Comparison of ENCODE assay signal across 16 mouse cellular contexts in the genomic region with DNA sequence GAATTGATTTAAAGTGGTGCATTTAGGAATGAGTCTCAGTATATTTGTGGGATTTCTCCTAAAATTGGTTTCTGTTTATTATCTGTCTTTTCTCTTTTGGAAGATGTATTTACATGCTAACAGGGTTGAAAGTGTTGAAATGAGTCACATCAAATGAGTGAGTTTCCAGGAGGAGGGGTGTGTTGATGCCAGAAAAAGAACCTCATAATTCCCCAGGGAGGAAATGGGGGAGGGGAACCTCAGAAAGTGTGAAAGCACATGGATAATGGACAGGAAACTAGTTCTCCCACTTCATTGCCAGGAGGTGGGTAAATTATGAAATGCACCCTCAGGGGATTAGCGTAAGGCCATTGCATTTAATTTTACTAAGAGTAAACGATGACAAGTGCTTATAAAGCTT. TPM values are rescaled to one million over a fixed set of nuclear protein-coding genes. Genes with fewer than 3 reads are reported as not detected.
DNase-seq lines count a peak whose midpoint lies in the region; ATAC-seq lines count a peak whose summit lies in the region.
"Had no signal": no experiment of that assay in that cellular context is flagged by ENCODE, and none has a peak within 500 bp of the region (broad histone marks: within the 10 kb centered on the region; RNA-seq: fewer than 3 reads in every experiment).

No protein-coding gene starts in this region.

- H3K4me3 ChIP-seq in forebrain, embryonic 11.5 days (ENCODE audit: low read depth, low read length): no peak overlapping the region
- no peak overlapping the region for H3K4me3 ChIP-seq in forebrain, embryonic 10.5 days
- H3K4me3 ChIP-seq in kidney, embryonic 14.5 days (ENCODE audit: low read length): no peak overlapping the region

- peak; percentile 49; the same call in 1 of the 2 replicates for ATAC-seq in forebrain, embryonic 11.5 days (replicated peaks; ENCODE audit: low FRiP score)
- no peak for ATAC-seq in kidney, embryonic 14.5 days (ENCODE audit: low FRiP score, low TSS enrichment)
- ATAC-seq in granulocyte monocyte progenitor cell, adult 5-6 weeks (replicated peaks; ENCODE audit: poor library complexity, severe bottlenecking): peak; percentile 22; the same call in 1 of the 2 replicates
- ATAC-seq: intestine, embryonic 16.5 days had no signal

- H3K9me3 ChIP-seq in forebrain, embryonic 11.5 days (ENCODE audit: control insufficient read depth, low read length): no peaks in the 10 kb centered on the region
- no peaks in the 10 kb centered on the region for H3K9me3 ChIP-seq in forebrain, embryonic 10.5 days
- no peaks in the 10 kb centered on the region for H3K9me3 ChIP-seq in kidney, embryonic 14.5 days (ENCODE audit: control insufficient read depth, low read length)

- no peak for DNase-seq in forebrain, embryonic 11.5 days (ENCODE audit: low spot score)
- DNase-seq in forebrain, embryonic 10.5 days (ENCODE audit: extremely low spot score, low spot score): no peak
- peak; percentile 2 for DNase-seq in kidney, adult 9 months
- DNase-seq in B cell, adult 2 months: peak; percentile 21
- DNase-seq in gastrocnemius, postnatal 25 days: no peak
- DNase-seq in lung, postnatal 14 days: no peak
- DNase-seq: adrenal gland, postnatal 25 days; cerebellum, adult 2 months; spleen, adult 18-20 months had no signal

- no peak overlapping the region for H3K9ac ChIP-seq in forebrain, embryonic 11.5 days (ENCODE audit: low read length)
- no peak overlapping the region for H3K9ac ChIP-seq in kidney, embryonic 14.5 days (ENCODE audit: low read depth, low read length)
- H3K9ac ChIP-seq: liver, embryonic 14.5 days had no signal

- no peak overlapping the region for H3K4me2 ChIP-seq in forebrain, embryonic 11.5 days (ENCODE audit: low read depth, low read length, severe bottlenecking)
- no peak overlapping the region for H3K4me2 ChIP-seq in kidney, embryonic 14.5 days (replicated peaks; ENCODE audit: low read depth, low read length)

- no peaks in the 10 kb centered on the region for H3K27me3 ChIP-seq in forebrain, embryonic 11.5 days (ENCODE audit: control insufficient read depth, insufficient read depth, low read length)
- no peaks in the 10 kb centered on the region for H3K27me3 ChIP-seq in forebrain, embryonic 10.5 days (ENCODE audit: poor library complexity, severe bottlenecking)
- H3K27me3 ChIP-seq in kidney, embryonic 14.5 days (ENCODE audit: control insufficient read depth, insufficient read depth, low read length): no peaks in the 10 kb centered on the region

- no peak overlapping the region for H3K27ac ChIP-seq in forebrain, embryonic 11.5 days (ENCODE audit: low read depth, low read length)
- no peak overlapping the region for H3K27ac ChIP-seq in forebrain, embryonic 10.5 days
- no peak overlapping the region for H3K27ac ChIP-seq in kidney, embryonic 14.5 days (ENCODE audit: low read depth, low read length)
- H3K27ac ChIP-seq: liver, embryonic 14.5 days had no signal

- no peaks in the 10 kb centered on the region for H3K4me1 ChIP-seq in forebrain, embryonic 11.5 days (replicated peaks; ENCODE audit: control insufficient read depth, insufficient read depth, low read length)
- H3K4me1 ChIP-seq in forebrain, embryonic 10.5 days: peaks cover 23% of the 10 kb centered on the region
- H3K4me1 ChIP-seq in kidney, embryonic 14.5 days (ENCODE audit: control insufficient read depth, insufficient read depth, low read length): no peaks in the 10 kb centered on the region; the same call in 1 of the 2 replicates

- H3K36me3 ChIP-seq in forebrain, embryonic 11.5 days (ENCODE audit: control insufficient read depth, insufficient read depth, low read length): no peaks in the 10 kb centered on the region
- no peaks in the 10 kb centered on the region for H3K36me3 ChIP-seq in forebrain, embryonic 10.5 days (replicated peaks)
- H3K36me3 ChIP-seq in kidney, embryonic 14.5 days (ENCODE audit: control insufficient read depth, insufficient read depth, low read length): no peaks in the 10 kb centered on the region

- 26% methylated on average over 2 of the region's 2 CpGs for WGBS in forebrain, embryonic 11.5 days
- WGBS in forebrain, embryonic 10.5 days: 47% methylated on average over 2 of the region's 2 CpGs
- WGBS in kidney, embryonic 14.5 days: 50% methylated on average over 2 of the region's 2 CpGs

RNA-seq across cellular contexts. Expression of a gene that starts 16.7 kb away (rescaled TPM):
- polyA plus RNA-seq in forebrain, embryonic 11.5 days (2014; fragmentation: Nextera tagmentation; extraction: Ambion mirVana): not detected in 2 replicates
- not detected in 2 replicates for polyA plus RNA-seq in forebrain, embryonic 10.5 days (2016; fragmentation: Nextera tagmentation; extraction: Ambion mirVana)
- 0.14 and 0.18 TPM in 2 replicates for polyA plus RNA-seq in kidney, embryonic 14.5 days (2014; fragmentation: Nextera tagmentation; extraction: Ambion mirVana)
- not detected in 2 replicates for total RNA-seq in granulocyte monocyte progenitor cell, adult 5-6 weeks (2014; fragmentation: Nextera tagmentation)
- total RNA-seq in granulocyte monocyte progenitor cell, adult 5-6 weeks (2017): not detected in 2 replicates
- total RNA-seq in gastrocnemius, postnatal 25 days (2021): not detected
- total RNA-seq: adrenal gland, postnatal 25 days; megakaryocyte, adult 5-6 weeks had no signal
- polyA plus RNA-seq: C2C12; heart, embryonic 16.5 days had no signal

Comparison
In these comparisons a context has a peak if more than half of its experiments do, and no peak if none do; other contexts are left out.
1. DNase-seq: peak in kidney, adult 9 months (single experiment) and B cell, adult 2 months (2 of 2); none in forebrain, embryonic 11.5 days (single experiment), forebrain, embryonic 10.5 days (single experiment), gastrocnemius, postnatal 25 days (single experiment) and lung, postnatal 14 days (single experiment).